Mouse (Mus musculus): ENCODE data around the gene Tex264. TPM values are rescaled to one million over a fixed set of nuclear protein-coding genes. Genes with fewer than 3 reads are reported as not detected.
A peak's percentile ranks its signal among the peaks of the same experiment; 100 is the strongest.

Tex264 gene
- polyA plus RNA-seq (2016; fragmentation: Nextera tagmentation; extraction: Ambion mirVana), result 22.9 and 32.1 TPM in 2 replicates

DNA sequence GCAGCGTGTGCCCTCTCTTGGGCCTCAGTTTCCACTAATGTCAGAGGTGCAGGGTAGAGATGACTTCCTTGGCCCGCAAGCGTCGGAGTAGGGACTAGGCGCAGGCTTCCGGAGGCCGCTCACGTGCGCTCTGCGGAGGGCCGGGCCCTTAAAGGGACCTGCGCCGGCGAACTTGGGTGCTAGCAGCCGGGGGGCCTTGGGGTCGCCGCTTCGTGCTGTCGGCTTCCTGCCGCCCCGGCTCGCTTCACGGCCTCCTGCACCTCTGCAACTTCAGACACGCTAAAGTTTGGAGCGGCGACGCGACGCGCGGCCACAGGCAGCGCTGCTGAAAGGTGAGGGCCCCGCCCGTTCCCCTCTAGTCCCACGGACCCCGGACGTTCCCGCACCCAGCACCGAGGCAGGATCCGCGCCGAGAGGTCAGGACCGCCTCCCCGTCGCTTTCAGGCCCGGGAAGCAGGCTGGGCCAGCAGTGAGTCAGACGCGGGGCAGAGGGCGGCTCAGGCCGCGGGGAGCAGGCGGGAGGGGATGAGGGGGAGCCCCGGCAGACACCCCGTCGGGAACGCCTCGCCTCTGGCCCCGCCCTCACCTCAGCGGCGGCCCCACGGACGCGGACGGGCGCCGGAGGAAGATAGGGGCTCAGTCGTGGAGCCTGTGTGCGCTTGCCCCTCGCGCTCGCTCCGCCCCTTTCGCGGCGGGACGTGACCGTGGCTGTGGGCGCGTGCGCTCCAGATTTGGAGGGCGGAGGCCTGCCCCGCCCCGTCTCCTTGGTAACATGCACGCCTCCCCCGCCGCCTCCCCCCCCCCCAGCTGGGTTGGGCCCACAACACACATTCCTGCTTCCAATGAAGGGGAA lies at the start of gene Tex264:
Gene Tex264 (minus strand): TSS at position 679 of the 853 bp plus-strand sequence.
- Histone ChIP-seq H3K4me3 (peak within 1 kb of the TSS; percentile 94), H3K9me3 (replicated peaks) (no peaks in the 10 kb centered on the region), H3K36me3 (peaks cover 18% of the 10 kb centered on the region), H3K4me1 (peaks cover 34% of the 10 kb centered on the region), H3K27ac (peak within 1 kb of the TSS; percentile 87), H3K27me3 (ENCODE audit: low read depth, poor library complexity, severe bottlenecking) (no peaks in the 10 kb centered on the region)
- DNase-seq (ENCODE audit: low spot score), result peak; percentile 86
- WGBS, result under 1% methylated on average over 82 of the region's 86 CpGs

DNA sequence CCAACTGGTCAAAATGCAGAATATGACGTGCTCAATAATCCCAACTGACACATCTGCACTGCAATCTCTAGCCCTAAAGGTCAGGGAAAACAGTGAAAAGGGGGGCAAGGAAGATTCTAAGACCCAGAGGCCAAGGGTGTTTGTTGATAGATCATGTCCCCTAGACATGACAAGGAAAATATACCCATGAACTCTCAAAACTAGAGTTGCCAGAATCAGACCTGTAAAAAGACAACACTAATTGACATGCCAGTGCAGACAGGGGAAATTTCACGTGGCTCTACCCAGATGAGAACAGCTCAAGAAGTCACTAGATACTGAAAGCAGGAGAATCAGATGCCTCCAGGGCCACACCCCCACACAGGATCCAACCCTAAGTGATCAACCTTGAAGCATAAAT lies 48.0 kb upstream of the Tex264 start:
- no peak for DNase-seq (ENCODE audit: low spot score)
- no peak overlapping the region for H3K4me3 ChIP-seq
- H3K27ac ChIP-seq, result no peak overlapping the region
- H3K4me1 ChIP-seq, result no peaks in the 10 kb centered on the region
- no peaks in the 10 kb centered on the region for H3K9me3 ChIP-seq (replicated peaks)
- 90% methylated on average over 2 of the region's 2 CpGs for WGBS
- no peaks in the 10 kb centered on the region for H3K27me3 ChIP-seq (ENCODE audit: low read depth, poor library complexity, severe bottlenecking)
- peaks cover 6% of the 10 kb centered on the region for H3K36me3 ChIP-seq

DNA sequence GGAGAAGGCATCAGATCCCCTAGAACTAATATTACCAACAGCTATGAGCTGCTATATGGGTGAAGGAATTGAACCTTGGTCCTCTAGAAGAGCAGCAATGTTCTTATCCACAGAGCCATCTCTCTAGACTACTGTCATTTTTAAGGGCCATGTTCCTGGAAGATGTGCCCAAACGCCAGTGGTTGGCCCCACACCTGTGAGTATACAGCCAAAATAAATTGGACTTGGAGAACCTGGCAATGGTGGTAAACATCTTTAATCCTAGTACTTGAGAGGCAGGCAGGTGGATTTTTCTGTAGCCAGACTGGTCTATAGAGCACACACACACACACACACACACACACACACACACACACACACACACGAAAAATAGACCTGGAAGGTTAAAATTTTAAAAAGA lies 43.7 kb upstream of the Tex264 start:
- H3K4me3 ChIP-seq, result no peak overlapping the region
- no peak for DNase-seq (ENCODE audit: low spot score)
- H3K27me3 ChIP-seq (ENCODE audit: low read depth, poor library complexity, severe bottlenecking), result no peaks in the 10 kb centered on the region
- no peaks in the 10 kb centered on the region for H3K36me3 ChIP-seq
- H3K9me3 ChIP-seq (replicated peaks), result no peaks in the 10 kb centered on the region
- WGBS, result 88% methylated on average over 2 of the region's 2 CpGs
- no peaks in the 10 kb centered on the region for H3K4me1 ChIP-seq
- H3K27ac ChIP-seq, result no peak overlapping the region

DNA sequence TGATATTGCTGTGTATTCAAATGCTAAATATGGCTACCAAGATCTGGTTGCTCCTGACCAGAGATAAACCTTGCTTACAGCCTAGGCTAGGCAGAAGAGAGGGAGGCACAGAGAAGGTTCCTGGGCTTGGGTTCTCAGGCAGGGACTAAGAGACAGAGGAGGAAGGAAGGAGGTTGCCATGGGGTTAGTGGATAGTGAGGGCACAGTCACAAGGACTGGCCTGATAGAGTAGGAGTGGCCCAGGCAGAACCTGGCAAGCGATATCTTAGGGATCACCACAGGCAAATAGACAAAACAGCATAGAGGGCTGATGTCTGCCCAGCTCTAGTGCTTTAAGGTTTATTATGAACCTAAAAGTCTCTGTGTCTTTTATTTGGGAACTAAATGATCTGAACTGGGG lies 41.2 kb upstream of the Tex264 start:
- no peaks in the 10 kb centered on the region for H3K4me1 ChIP-seq
- H3K9me3 ChIP-seq (replicated peaks), result no peaks in the 10 kb centered on the region
- no peak for DNase-seq (ENCODE audit: low spot score)
- no peak overlapping the region for H3K4me3 ChIP-seq
- 100% methylated on average over 1 of the region's 1 CpGs for WGBS
- no peaks in the 10 kb centered on the region for H3K27me3 ChIP-seq (ENCODE audit: low read depth, poor library complexity, severe bottlenecking)
- H3K27ac ChIP-seq, result no peak overlapping the region
- peaks cover 11% of the 10 kb centered on the region; the same call in 1 of the 2 replicates for H3K36me3 ChIP-seq

DNA sequence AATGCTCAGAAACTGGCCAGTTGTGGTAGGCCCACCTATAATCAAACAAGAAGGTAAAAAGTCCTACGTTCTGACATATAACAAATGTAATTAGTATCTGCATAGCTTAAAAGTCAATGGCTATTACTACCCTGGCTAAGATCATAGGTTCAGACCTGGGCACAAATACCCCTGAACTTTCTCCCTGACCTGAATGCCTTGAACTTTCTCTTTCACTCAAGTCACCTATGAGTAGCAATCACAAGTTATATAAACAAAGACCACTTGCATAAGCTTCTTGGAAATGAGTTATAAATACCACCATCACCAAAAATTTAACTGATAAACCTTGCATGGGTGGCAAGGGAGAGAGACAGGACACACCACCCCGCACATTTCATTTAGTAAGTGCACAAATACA lies 39.7 kb upstream of the Tex264 start:
- 97% methylated on average over 2 of the region's 2 CpGs for WGBS
- H3K27ac ChIP-seq, result no peak overlapping the region
- H3K9me3 ChIP-seq (replicated peaks), result no peaks in the 10 kb centered on the region
- H3K27me3 ChIP-seq (ENCODE audit: low read depth, poor library complexity, severe bottlenecking), result no peaks in the 10 kb centered on the region
- H3K36me3 ChIP-seq, result peaks cover 22% of the 10 kb centered on the region
- DNase-seq (ENCODE audit: low spot score), result no peak
- H3K4me3 ChIP-seq, result no peak overlapping the region
- no peaks in the 10 kb centered on the region for H3K4me1 ChIP-seq

- Histone ChIP-seq H3K4me1 (no peaks in the 10 kb centered on the region), H3K27ac (no peak overlapping the region), H3K9me3 (replicated peaks) (no peaks in the 10 kb centered on the region), H3K36me3 (peaks cover 28% of the 10 kb centered on the region), H3K27me3 (ENCODE audit: low read depth, poor library complexity, severe bottlenecking) (no peaks in the 10 kb centered on the region), H3K4me3 (no peak overlapping the region)
- 97% methylated on average over 1 of the region's 1 CpGs for WGBS
- DNase-seq (ENCODE audit: low spot score), result no peak
Observed at GRCm38 (mm10) chr9:106724864-106725263, 39.1 kb upstream of the Tex264 start.

GRCm38 (mm10) chr9:106716729-106717128 lies 31.0 kb upstream of the Tex264 start:
- Histone ChIP-seq H3K27me3 (ENCODE audit: low read depth, poor library complexity, severe bottlenecking) (no peaks in the 10 kb centered on the region), H3K4me1 (no peaks in the 10 kb centered on the region), H3K36me3 (peaks cover 95% of the 10 kb centered on the region), H3K4me3 (no peak overlapping the region), H3K27ac (no peak overlapping the region), H3K9me3 (replicated peaks) (no peaks in the 10 kb centered on the region)
- no peak for DNase-seq (ENCODE audit: low spot score)
- 96% methylated on average over 4 of the region's 4 CpGs for WGBS

DNA sequence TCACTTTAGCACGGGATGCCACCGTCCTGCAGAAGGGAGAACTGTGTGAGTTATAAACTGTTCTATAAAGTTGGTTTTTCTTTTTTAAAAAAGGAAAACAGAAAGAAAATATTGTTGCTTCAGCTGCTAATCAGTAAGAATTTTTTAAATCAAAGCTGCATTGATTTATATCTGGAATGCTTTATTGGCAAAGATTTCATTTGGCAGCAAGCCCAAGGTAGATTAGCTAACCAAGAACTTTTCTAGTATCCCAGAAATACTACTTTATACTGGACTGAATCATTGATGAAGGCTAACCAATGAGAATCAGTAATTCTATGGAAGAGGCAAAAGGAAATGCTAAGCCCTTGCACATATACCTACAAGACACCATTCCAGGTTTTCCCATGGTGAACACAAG lies 30.5 kb upstream of the Tex264 start:
- no peaks in the 10 kb centered on the region for H3K9me3 ChIP-seq (replicated peaks)
- peaks cover 96% of the 10 kb centered on the region for H3K36me3 ChIP-seq
- H3K4me1 ChIP-seq, result no peaks in the 10 kb centered on the region
- H3K27me3 ChIP-seq (ENCODE audit: low read depth, poor library complexity, severe bottlenecking), result no peaks in the 10 kb centered on the region
- no peak overlapping the region for H3K27ac ChIP-seq
- no peak for DNase-seq (ENCODE audit: low spot score)
- 98% methylated on average over 2 of the region's 2 CpGs for WGBS
- H3K4me3 ChIP-seq, result no peak overlapping the region

GRCm38 (mm10) chr9:106712470-106712869 lies 26.7 kb upstream of the Tex264 start:
- Histone ChIP-seq H3K4me1 (no peaks in the 10 kb centered on the region), H3K36me3 (peaks cover 96% of the 10 kb centered on the region), H3K9me3 (replicated peaks) (no peaks in the 10 kb centered on the region), H3K4me3 (no peak overlapping the region), H3K27ac (no peak overlapping the region), H3K27me3 (ENCODE audit: low read depth, poor library complexity, severe bottlenecking) (no peaks in the 10 kb centered on the region)
- WGBS, result 97% methylated on average over 2 of the region's 2 CpGs
- no peak for DNase-seq (ENCODE audit: low spot score)

DNA sequence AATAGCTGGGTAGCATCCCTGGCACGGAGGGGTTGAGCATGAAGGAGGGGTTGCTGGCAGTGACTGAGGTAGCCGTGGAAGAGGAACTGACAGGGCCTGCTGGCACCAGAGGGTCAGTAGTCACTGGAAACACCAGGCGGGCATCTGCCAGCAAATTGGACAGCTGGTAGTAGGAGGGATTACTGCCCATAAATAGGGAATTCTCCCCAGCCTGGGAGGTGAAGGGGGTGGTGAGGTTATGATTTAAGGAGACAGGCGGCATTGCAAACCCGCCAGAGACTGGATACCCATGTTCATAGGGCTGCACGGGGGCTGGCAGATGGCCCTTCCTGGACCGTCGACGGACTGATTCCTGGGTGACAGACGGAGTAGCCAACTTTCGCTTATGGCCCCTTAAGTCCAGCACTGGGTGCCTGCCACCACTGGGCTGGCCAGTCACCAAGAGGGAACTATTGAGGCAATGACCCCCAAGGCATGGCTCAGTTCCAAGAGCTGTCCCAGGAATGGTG lies 7.3 kb upstream of the Tex264 start:
- Histone ChIP-seq H3K27me3 (ENCODE audit: low read depth, poor library complexity, severe bottlenecking) (no peaks in the 10 kb centered on the region), H3K9me3 (replicated peaks) (no peaks in the 10 kb centered on the region), H3K4me1 (no peaks in the 10 kb centered on the region; the same call in 1 of the 2 replicates), H3K36me3 (peaks cover 72% of the 10 kb centered on the region), H3K27ac (no peak overlapping the region), H3K4me3 (no peak overlapping the region)
- DNase-seq (ENCODE audit: low spot score), result no peak
- 95% methylated on average over 11 of the region's 11 CpGs for WGBS

- Histone ChIP-seq H3K4me1 (peaks cover 34% of the 10 kb centered on the region), H3K27me3 (ENCODE audit: low read depth, poor library complexity, severe bottlenecking) (no peaks in the 10 kb centered on the region), H3K36me3 (peaks cover 30% of the 10 kb centered on the region), H3K4me3 (no peak overlapping the region), H3K9me3 (replicated peaks) (no peaks in the 10 kb centered on the region), H3K27ac (no peak overlapping the region)
- DNase-seq (ENCODE audit: low spot score), result no peak
- WGBS, result 86% methylated on average over 8 of the region's 8 CpGs
Observed at GRCm38 (mm10) chr9:106688834-106689233, 3.1 kb upstream of the Tex264 start.

GRCm38 (mm10) chr9:106686983-106687650 lies 1.4 kb upstream of the Tex264 start:
- H3K4me3 ChIP-seq, result 0 out of 2 replicates have a peak overlapping the region, but pooled peaks have one; percentile 3
- H3K4me1 ChIP-seq, result peaks cover 34% of the 10 kb centered on the region
- WGBS, result 39% methylated on average over 8 of the region's 8 CpGs
- peaks cover 13% of the 10 kb centered on the region for H3K36me3 ChIP-seq
- peak overlapping the region; percentile 21; the same call in 1 of the 2 replicates for H3K27ac ChIP-seq
- DNase-seq (ENCODE audit: low spot score), result peak; percentile 81
- no peaks in the 10 kb centered on the region for H3K27me3 ChIP-seq (ENCODE audit: low read depth, poor library complexity, severe bottlenecking)
- H3K9me3 ChIP-seq (replicated peaks), result no peaks in the 10 kb centered on the region

DNA sequence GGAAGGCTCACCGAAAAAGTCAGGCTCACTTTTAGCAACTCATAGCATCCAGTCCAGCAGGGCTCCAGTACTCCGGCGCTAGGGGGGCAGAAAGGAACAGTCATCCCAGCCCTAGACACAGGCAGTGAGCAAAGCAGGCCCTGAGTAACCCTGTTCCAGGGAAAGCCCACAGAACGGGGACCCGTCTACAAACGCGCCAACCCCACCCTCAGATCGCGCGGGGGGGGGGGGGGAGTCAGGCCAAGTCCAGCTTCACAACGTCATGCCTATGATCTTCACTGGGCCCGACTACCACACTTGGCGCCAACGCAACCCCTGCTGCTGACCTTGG lies 844 bp downstream of the Tex264 start:
- Histone ChIP-seq H3K4me3 (peak overlapping the region; percentile 94), H3K4me1 (peaks cover 34% of the 10 kb centered on the region), H3K9me3 (replicated peaks) (no peaks in the 10 kb centered on the region), H3K36me3 (peaks cover 22% of the 10 kb centered on the region), H3K27ac (peak overlapping the region; percentile 87), H3K27me3 (ENCODE audit: low read depth, poor library complexity, severe bottlenecking) (no peaks in the 10 kb centered on the region)
- WGBS, result 8% methylated on average over 13 of the region's 14 CpGs
- DNase-seq (ENCODE audit: low spot score), result no peak

Data from limb, embryonic 10.5 days (tissue).